Mouse (Mus musculus) heart, adult 2 months (tissue): ENCODE data around the gene Sh2d4b. TPM values are rescaled to one million over a fixed set of nuclear protein-coding genes. Genes with fewer than 3 reads are reported as not detected.

Source experiments
- DNase-seq, 2 experiments: peaks; one replicate each; pipeline ENCODE4 v3.0.0; 2021
- H3K27ac ChIP-seq: fragments of 200-600 bp; 2 replicates; pipeline ENCODE4 v1.8.1; 2022
- H3K27me3 ChIP-seq: fragments of 200-500 bp; 2 replicates; pipeline ENCODE4 v1.6.1; 2012; ENCODE audit warnings: mild to moderate bottlenecking, low read length, inconsistent platforms, mixed read lengths; ENCODE audit not compliant: control insufficient read depth, insufficient read depth
- H3K36me3 ChIP-seq: fragments of 200-500 bp; 2 replicates; pipeline ENCODE4 v1.6.1; 2012; ENCODE audit warnings: low read length, inconsistent platforms; ENCODE audit not compliant: control insufficient read depth, insufficient read depth
- H3K4me1 ChIP-seq: fragments of 200-500 bp; 2 replicates; pipeline ENCODE4 v1.6.1; 2011; ENCODE audit warnings: low read length; ENCODE audit not compliant: control insufficient read depth, insufficient read depth
- H3K4me3 ChIP-seq: fragments of 200-600 bp; 2 replicates; pipeline ENCODE4 v1.8.1; 2022
- H3K79me2 ChIP-seq: fragments of 200-500 bp; replicated peaks from 2 replicates; pipeline ENCODE4 v1.6.1; 2012; ENCODE audit warnings: mild to moderate bottlenecking, inconsistent platforms, low read length, moderate library complexity, mixed read lengths; ENCODE audit not compliant: control insufficient read depth, insufficient read depth
- H3K9ac ChIP-seq: fragments of 200-500 bp; 2 replicates; pipeline ENCODE4 v1.6.1; 2012; ENCODE audit warnings: low read depth, mild to moderate bottlenecking, control low read depth, inconsistent platforms, low read length, mixed read lengths
- CTCF ChIP-seq: fragments of 200-600 bp; IDR thresholded peaks from 2 replicates; pipeline ENCODE4 v1.8.1; 2022; ENCODE audit warnings: antibody characterized with exemption, mild to moderate bottlenecking, moderate library complexity
- EP300 ChIP-seq: fragments of 200-500 bp; IDR thresholded peaks from 2 replicates; pipeline ENCODE4 v1.6.1; 2011; ENCODE audit warnings: low read depth, low read length, control low read depth; ENCODE audit not compliant: insufficient read depth
- POLR2A ChIP-seq: fragments of 200-500 bp; IDR thresholded peaks from 2 replicates; pipeline ENCODE4 v1.6.1; 2011; ENCODE audit warnings: mild to moderate bottlenecking, low read depth, low read length, control low read depth; ENCODE audit not compliant: insufficient read depth
- WGBS: fragments of 180-500 bp; shearing (Covaris S2); methylation state at CpG from one replicate; pipeline ENCODE4 v1.1.7; 2018; 5-methylcytosine and 5-hydroxymethylcytosine counted together
- intact Hi-C: fragments of 180-260 bp; cut with DNase I; formaldehyde crosslinking; loops from one replicate; pipeline ENCODE4 v1.15.1; 2025
- polyA plus RNA-seq: library from polyadenylated mRNA; depleted of rRNA; stranded (reverse); fragments of >200 nt; gene quantifications from 2 replicates; pipeline ENCODE4 v1.2.3, GENCODE M21; 2012
- total RNA-seq, 2 experiments: library from RNA; stranded (reverse); gene quantifications; 2 replicates each; pipeline ENCODE4 v1.2.3; 2021

Gene Sh2d4b
- total and polyA plus RNA-seq, 3 experiments = 0.14 to 1.1 (median 0.84) TPM

GRCm38 (mm10) chr14:40885752-40886151, 7.3 kb downstream of the Sh2d4b start:
- Histone ChIP-seq H3K36me3 (no peaks in the 10 kb centered on the region), H3K4me1 (0 out of 2 replicates have a peak, but pooled peaks cover 3% of the 10 kb centered on the region), H3K79me2 (no peaks in the 10 kb centered on the region), H3K27ac (no peak overlapping the region), H3K4me3 (no peak overlapping the region), H3K27me3 (no peaks in the 10 kb centered on the region), H3K9ac (no peak overlapping the region)
- 17% methylated on average over 1 of the region's 1 CpGs for WGBS
- intact Hi-C loops = no loop called here
- no peak for DNase-seq
- TF ChIP-seq POLR2A = no peak

DNA sequence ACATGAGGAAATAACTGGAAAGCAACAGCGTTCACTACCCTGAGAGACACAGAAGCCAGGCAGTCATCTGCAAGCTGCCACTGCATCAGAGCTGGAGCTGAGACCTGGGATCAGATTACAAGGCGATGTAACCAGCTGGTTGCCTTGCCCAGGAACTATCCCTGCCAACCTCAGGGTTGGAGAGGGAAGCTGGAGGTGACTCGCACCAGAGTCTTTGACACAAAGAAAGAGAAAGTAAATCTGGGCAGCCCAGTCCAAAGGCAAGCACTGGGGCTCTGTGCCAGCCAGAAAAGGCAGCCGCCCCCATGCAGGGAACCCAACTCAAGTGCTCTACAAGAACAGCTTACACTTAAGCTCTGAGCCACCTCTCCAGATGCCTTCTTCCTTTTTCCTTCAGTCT, 7.8 kb downstream of the Sh2d4b start:
- TF ChIP-seq POLR2A = no peak
- TF ChIP-seq EP300 = no peak
- no peak for TF ChIP-seq CTCF
- Histone ChIP-seq H3K9ac (no peak overlapping the region), H3K4me1 (0 out of 2 replicates have a peak, but pooled peaks cover 3% of the 10 kb centered on the region), H3K36me3 (no peaks in the 10 kb centered on the region), H3K79me2 (no peaks in the 10 kb centered on the region), H3K27me3 (no peaks in the 10 kb centered on the region), H3K27ac (no peak overlapping the region), H3K4me3 (no peak overlapping the region)
- WGBS = 18% methylated on average over 4 of the region's 4 CpGs
- no peak for DNase-seq
- intact Hi-C loops = no loop called here

GRCm38 (mm10) chr14:40874565-40874964, 18.5 kb downstream of the Sh2d4b start:
- no peak overlapping the region for H3K4me3 ChIP-seq
- no peaks in the 10 kb centered on the region; the same call in 1 of the 2 replicates for H3K4me1 ChIP-seq
- H3K36me3 ChIP-seq = no peaks in the 10 kb centered on the region
- H3K79me2 ChIP-seq = no peaks in the 10 kb centered on the region
- H3K27ac ChIP-seq = no peak overlapping the region
- intact Hi-C loops = no loop called here
- no peaks in the 10 kb centered on the region for H3K27me3 ChIP-seq
- H3K9ac ChIP-seq = no peak overlapping the region
- no peak for TF ChIP-seq EP300
- no peak for TF ChIP-seq POLR2A
- no peak for TF ChIP-seq CTCF
- DNase-seq = no peak

DNA sequence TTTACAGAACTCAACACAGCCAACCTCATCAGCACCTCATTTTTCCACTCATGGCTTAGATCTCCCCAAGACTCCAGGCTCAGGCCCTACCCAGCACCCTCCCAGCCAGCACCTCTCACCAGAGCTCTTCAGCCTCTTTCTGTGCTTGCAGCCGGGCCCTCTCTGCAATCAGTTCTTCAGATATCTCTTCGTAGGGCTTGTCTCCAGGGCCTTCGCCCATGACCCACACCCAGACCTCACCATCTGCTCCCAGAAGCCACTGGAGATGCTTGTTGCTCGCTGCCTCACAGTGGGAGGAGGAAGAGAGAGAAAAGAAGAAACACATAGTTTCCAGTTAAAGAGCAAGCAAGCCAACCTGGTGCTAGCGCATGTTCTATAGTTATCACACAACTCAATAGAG, 19.1 kb downstream of the Sh2d4b start:
- 70% methylated on average over 5 of the region's 5 CpGs for WGBS
- Histone ChIP-seq H3K79me2 (no peaks in the 10 kb centered on the region), H3K36me3 (no peaks in the 10 kb centered on the region), H3K27me3 (no peaks in the 10 kb centered on the region), H3K9ac (no peak overlapping the region), H3K4me3 (no peak overlapping the region), H3K4me1 (no peaks in the 10 kb centered on the region; the same call in 1 of the 2 replicates), H3K27ac (no peak overlapping the region)
- TF ChIP-seq POLR2A (no peak), EP300 (no peak)
- no peak for DNase-seq
- intact Hi-C loops = no loop called here

DNA sequence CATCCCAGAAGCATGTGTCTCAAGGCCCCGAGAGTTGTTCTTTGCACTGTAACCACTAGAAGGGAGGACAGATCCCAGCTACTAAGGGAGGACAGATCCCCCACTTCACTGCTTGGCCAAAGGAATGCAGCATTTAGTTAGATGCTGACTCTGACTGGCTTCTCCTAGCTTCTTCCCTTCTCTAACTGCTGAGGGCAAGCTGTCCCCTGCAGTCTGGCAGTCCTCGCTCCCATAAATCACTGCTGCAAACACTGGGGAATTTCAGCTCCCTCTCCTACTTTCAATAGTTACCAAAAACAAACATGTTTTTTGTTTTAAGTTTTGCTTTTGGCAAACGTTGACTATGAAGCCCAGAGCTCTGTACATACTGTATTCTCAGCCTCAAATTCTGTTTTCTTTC, 22.5 kb downstream of the Sh2d4b start:
- H3K27ac ChIP-seq = no peak overlapping the region
- DNase-seq = no peak
- no peaks in the 10 kb centered on the region for H3K36me3 ChIP-seq
- no peak overlapping the region for H3K4me3 ChIP-seq
- WGBS = 59% methylated on average over 3 of the region's 3 CpGs
- intact Hi-C loops = no loop called here
- no peak overlapping the region for H3K9ac ChIP-seq
- TF ChIP-seq POLR2A (no peak), CTCF (no peak), EP300 (no peak)
- no peaks in the 10 kb centered on the region; the same call in 1 of the 2 replicates for H3K4me1 ChIP-seq
- H3K79me2 ChIP-seq = no peaks in the 10 kb centered on the region
- H3K27me3 ChIP-seq = no peaks in the 10 kb centered on the region

DNA sequence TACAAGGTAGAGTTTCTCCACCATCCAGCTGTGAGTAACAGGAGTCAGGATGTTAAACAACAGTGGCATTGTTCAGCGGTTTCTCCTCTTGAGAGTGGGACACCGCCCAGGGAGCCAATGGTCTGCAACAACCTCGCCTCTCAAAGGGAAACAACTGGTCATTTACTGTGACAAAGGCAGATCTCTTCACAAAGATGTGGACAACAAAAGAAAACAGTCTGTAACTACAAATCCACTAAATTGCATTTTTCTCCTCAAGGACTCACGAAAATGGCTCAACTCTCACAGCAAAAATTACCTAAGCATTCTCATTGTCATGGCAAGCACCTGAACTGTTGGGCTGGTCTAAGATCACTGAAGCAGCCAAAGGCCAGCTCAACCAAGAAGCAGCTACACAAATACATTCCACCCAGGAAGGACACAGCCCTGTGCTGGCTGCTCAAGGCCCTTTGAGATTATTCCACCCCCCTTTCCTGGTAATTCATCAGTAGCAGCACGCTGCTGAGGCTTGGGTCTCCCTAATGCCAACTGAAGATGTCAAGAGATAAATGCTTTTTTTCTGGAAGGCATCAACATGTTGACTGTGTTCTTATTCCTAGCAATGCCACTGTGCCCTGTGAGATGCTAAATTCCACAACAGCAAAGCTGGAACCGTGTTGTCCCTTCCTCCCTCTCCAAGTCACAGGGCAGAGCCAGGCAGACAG, 28.1 kb downstream of the Sh2d4b start:
- WGBS = 68% methylated on average over 6 of the region's 6 CpGs
- no peak overlapping the region for H3K9ac ChIP-seq
- no peak overlapping the region for H3K4me3 ChIP-seq
- intact Hi-C loops = no loop called here
- TF ChIP-seq EP300 (no peak), POLR2A (no peak), CTCF (no peak)
- H3K4me1 ChIP-seq = no peaks in the 10 kb centered on the region
- H3K27me3 ChIP-seq = no peaks in the 10 kb centered on the region
- no peak for DNase-seq
- H3K36me3 ChIP-seq = no peaks in the 10 kb centered on the region
- no peaks in the 10 kb centered on the region for H3K79me2 ChIP-seq
- no peak overlapping the region for H3K27ac ChIP-seq
